Mouse (Mus musculus): ENCODE results near the gene R3hcc1l.
A peak's percentile ranks its signal among the peaks of the same experiment; 100 is the strongest.

R3hcc1l gene

DNA sequence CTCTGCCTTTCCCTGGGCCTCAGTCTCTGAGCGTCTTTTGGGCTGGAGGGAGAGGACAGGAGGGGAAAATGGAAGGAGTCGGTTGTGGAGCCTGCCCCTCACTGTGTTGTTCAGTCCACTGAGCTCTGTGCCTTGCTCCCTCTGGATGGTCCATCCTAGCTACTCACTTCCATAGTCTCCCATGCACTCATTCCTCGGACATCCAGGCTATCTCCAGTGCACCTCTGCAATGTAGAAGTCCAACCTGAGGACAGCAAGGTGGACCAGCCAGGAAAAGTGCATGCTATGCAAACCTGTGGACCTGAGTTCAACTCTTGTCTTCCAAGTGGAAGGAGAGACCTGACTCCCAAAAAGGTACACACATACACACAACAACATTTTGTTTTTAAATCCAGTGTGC is 82.0 kb downstream of the R3hcc1l start:
- DNase-seq (ENCODE audit: low spot score), result no peak

DNA sequence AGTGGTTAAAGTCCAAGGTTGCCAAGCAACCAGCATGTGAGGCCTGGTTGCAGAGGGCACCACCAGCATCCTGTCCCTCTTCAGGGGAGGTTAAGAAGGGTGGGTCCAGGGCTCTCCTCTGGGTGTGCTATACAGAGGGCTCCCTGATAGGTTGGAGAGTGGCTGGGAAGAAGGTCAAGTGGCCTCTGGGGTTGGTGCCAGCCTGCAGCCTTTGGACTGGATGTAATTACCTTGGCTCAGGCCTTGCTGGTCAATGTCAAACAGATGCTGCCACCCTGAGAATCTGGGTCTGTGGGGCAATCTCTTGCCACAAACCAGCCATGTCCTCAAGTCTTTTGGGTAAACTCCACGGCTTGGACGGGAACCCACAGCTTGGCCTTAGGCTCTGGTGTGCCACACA is 82.9 kb downstream of the R3hcc1l start:
- DNase-seq (ENCODE audit: low spot score), result no peak

GRCm38 (mm10) chr19:42602041-42602440 is 83.5 kb downstream of the R3hcc1l start:
- no peak for DNase-seq (ENCODE audit: low spot score)

GRCm38 (mm10) chr19:42602576-42602975 is 84.0 kb downstream of the R3hcc1l start:
- no peak for DNase-seq (ENCODE audit: low spot score)

GRCm38 (mm10) chr19:42608082-42608481 is 89.5 kb downstream of the R3hcc1l start:
- no peak for DNase-seq (ENCODE audit: low spot score)

- DNase-seq (ENCODE audit: low spot score), result no peak
These were observed 91.2 kb downstream of the R3hcc1l start for GRCm38 (mm10) chr19:42609716-42610115.

- DNase-seq (ENCODE audit: low spot score), result no peak
These were observed 93.2 kb downstream of the R3hcc1l start for GRCm38 (mm10) chr19:42611746-42612145.

DNA sequence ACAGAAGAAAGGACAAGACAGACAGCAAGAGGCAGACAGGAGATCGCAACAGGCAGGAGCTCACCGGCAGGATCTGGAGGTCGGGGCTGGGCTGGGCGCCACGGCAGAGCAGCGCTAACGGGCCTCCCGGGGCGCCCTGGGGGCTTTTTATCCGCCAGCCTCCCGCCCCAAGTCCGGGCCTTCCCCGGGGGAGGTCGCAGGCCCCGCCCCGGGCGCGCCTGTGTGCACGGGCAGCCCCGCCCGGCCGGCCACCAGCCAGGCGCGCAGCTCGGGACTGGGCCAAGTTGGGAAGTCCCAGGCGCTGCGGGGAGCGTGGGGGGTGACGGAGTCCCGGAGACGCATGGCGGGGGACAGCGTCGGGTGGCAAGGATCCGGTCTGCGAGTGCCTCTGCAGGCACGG is 94.1 kb downstream of the R3hcc1l start, which contains the start of gene Loxl4:
TSS of gene Loxl4 (minus strand) at position 160 of the 400 bp plus-strand sequence.
- DNase-seq (ENCODE audit: low spot score), result peak; percentile 29

- no peak for DNase-seq (ENCODE audit: low spot score)
These were observed 94.6 kb downstream of the R3hcc1l start for GRCm38 (mm10) chr19:42613116-42613515.

DNA sequence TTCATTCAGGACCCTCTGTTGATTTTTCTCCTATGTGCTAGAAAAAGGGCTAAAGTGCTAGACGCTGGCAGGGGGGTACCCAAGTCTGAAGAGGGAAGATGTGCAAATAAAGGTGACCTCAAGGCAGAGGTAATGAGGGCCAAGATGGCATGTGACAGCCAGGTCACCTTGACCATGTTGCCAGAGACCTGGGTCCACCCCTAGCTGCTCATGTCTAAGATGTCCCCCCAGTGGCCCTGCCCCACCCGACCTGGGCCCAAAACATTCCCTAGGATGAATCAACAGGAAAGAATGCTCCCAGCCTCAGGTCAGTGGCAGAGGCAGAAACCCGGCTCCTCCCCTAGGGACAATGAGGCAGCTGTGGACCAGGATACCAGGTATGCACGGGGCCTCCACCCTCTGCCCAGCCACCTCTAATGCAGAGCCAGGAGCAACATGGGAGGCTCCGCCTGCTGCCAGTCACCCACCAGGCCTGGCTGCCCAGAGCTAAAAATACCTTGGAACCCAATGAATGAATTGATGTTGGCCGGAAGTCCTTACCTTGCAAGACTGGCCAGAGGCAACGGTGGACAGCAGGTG is 95.2 kb downstream of the R3hcc1l start:
- DNase-seq (ENCODE audit: low spot score), result no peak

DNA sequence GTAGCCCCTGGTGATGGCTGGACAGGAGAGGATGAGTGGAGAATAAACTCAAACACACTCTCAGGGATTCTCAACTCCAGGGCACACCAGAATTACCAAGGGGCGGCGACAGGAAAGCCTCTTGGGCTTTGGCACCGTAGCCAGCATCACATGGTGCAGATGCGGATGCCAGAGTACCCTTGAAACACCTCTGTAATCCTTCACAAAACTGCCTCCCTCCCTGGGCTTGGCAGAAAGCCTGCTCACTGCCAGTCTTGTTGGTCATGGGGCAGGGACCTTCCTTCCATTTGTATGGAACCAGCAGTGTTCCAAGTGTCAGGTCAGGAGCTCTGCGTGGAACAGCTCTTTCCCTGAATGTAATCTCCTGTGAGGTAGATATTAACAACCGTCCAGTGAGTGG is 109.5 kb downstream of the R3hcc1l start:
- no peak for DNase-seq (ENCODE audit: low spot score)

GRCm38 (mm10) chr19:42631541-42631961 is 113.0 kb downstream of the R3hcc1l start:
- no peak for DNase-seq (ENCODE audit: low spot score)

- DNase-seq (ENCODE audit: low spot score), result no peak
These were observed 113.7 kb downstream of the R3hcc1l start for GRCm38 (mm10) chr19:42632301-42632700.

GRCm38 (mm10) chr19:42633650-42634049 is 115.1 kb downstream of the R3hcc1l start:
- no peak for DNase-seq (ENCODE audit: low spot score)

GRCm38 (mm10) chr19:42636631-42637030 is 118.1 kb downstream of the R3hcc1l start:
- DNase-seq (ENCODE audit: low spot score), result peak; percentile 28

DNA sequence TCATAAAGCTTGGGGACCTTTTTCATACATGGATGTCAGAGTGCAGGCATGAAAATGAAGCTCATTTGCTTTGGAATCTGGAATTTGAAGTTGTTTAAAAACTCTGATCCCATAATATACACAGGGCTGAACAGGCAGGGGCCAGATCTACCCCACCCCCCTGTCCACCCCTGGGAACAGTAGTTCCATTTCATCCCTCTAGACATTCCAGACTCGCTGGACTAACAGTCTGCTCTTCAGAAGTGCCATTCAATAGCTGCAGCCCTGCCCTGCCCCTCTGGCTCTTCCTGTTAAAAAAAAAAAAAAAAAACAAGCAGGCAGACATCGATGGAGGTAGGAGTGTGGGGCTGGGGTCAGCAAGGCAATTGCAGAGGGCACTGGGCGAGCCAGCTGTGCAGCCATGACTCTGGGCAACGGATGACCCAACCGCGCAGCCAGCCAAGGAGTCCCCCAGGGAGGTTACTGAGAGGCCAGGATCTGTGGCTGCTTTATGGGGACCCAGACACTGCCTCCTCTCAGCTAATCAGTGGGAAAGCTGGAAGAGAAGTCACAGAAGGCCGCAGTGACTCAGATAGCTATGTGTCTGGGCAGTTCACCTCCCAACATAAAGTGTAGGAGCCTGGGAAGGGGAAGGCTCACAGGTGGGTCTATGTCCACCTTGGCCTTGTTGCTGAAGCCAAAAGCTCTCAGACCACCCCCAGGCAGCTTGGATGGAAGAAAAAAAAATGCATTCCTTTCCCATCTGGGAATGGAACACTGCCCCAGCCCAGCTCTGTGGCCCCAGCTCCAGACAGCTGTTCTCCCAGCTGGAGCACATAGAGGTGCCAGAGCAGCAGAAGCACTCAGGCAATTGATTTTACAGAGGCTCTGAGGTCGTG is 120.3 kb downstream of the R3hcc1l start:
- DNase-seq (ENCODE audit: low spot score), result no peak

- DNase-seq (ENCODE audit: low spot score), result no peak
These were observed 121.0 kb downstream of the R3hcc1l start for GRCm38 (mm10) chr19:42639544-42639943.

DNA sequence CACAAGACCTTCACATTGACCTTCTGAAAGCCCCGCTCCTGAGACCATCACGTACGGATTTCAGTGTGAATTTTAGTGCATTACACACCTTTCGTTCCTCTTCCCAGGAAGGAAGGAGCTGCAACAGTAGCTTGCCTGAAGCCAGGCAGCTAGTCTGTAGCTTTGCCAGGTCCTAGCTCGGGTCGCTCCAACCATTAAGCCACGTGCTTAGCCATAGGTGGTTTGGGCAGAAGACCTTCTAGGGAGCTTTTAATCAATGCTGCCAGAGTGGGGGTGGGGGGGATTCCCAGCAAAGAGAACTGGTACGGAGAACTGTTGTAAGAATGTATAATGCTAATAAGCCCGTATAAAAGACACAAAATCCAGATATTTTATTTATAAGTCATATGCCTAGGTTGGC is 121.7 kb downstream of the R3hcc1l start:
- DNase-seq (ENCODE audit: low spot score), result no peak
